Mouse (Mus musculus): ENCODE measurements at regions not wholly inside any gene's neighbourhood (a gene's known extent, or its start where the extent isn't known, plus 50 kb on each side); places are given as distances from the start of the nearest gene placed in this dataset.

DNA sequence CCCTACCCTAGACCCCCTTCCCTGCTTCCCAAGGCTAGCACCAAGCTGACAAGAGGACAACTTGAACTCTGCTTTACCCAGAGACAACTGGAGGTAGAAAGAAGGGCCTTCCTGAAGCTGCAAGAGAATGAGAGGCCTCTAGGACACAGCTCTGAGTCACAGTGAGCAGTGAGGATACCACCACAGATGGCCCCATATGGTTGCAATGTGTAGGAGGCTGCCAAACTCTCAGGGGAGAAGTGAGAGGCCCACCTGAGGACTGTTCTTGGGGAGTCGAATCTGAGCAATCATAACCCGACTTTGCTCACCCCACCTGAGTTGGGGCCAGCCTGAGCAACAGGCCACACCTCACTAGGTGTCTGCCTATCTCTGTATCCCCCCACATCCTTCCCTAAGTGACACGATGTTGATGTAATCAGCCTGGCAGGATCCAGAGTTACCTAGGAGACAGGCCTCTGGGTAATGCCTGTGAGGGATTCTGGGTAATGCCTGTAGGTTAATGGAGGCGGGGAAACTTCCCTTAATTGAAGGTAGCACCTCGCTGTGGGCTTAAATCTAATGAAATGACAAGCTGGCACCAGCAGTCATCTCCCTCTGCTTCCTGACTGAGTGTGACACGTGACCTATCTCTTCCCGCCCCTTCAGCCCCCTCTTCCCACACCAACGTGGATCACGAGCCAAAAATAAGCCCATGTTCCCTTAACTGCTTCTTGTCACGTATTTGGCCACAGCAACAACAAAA, 207.7 kb downstream of the Bcl2l11 start:
- no peak for TF ChIP-seq EP300 (IDR thresholded peaks at IDR 0.05; ENCODE audit: low read depth)
- TF ChIP-seq CTCF (IDR thresholded peaks at IDR 0.05; ENCODE audit: low read depth), result no peak
